Comparison of ENCODE assay signal across 8 mouse cellular contexts in genomic region chr6:85188256-85189110, GRCm38 (mm10). TPM values are rescaled to one million over a fixed set of nuclear protein-coding genes. Genes with fewer than 3 reads are reported as not detected.
DNase-seq lines count a peak whose midpoint lies in the region; ATAC-seq lines count a peak whose summit lies in the region.

No protein-coding gene starts in this region.

- peaks cover 31% of the 10 kb centered on the region for H3K4me1 ChIP-seq in hindbrain, embryonic 16.5 days (ENCODE audit: control insufficient read depth, insufficient read depth, low read depth, low read length)
- H3K4me1 ChIP-seq in liver, embryonic 12.5 days: no peaks in the 10 kb centered on the region; the same call in 1 of the 2 replicates

- peaks cover 52% of the 10 kb centered on the region for H3K27me3 ChIP-seq in hindbrain, embryonic 16.5 days (replicated peaks; ENCODE audit: control insufficient read depth, insufficient read depth, low read length)
- H3K27me3 ChIP-seq in liver, embryonic 12.5 days (replicated peaks): peaks cover 96% of the 10 kb centered on the region

- DNase-seq in right cerebral cortex, postnatal 4 days: peak; percentile 46
- no peak for DNase-seq in right cerebral cortex, postnatal 14 days
- no peak for DNase-seq in spleen, adult 18-20 months
- no peak for DNase-seq in frontal cortex, adult 2 months (ENCODE audit: extremely low spot score in 1 of 2, low spot score in 1 of 2)
- no peak for DNase-seq in gastrocnemius, postnatal 10 days

- peak overlapping the region; percentile 44; the same call in 1 of the 2 replicates for H3K9ac ChIP-seq in hindbrain, embryonic 16.5 days (ENCODE audit: low read depth, low read length)
- no peak overlapping the region for H3K9ac ChIP-seq in liver, embryonic 12.5 days

- H3K4me2 ChIP-seq in hindbrain, embryonic 16.5 days (ENCODE audit: low read length): peak overlapping the region; percentile 67
- peak overlapping the region; percentile 57 for H3K4me2 ChIP-seq in liver, embryonic 12.5 days

- H3K9me3 ChIP-seq in hindbrain, embryonic 16.5 days (ENCODE audit: control insufficient read depth, low read length): no peaks in the 10 kb centered on the region
- no peaks in the 10 kb centered on the region for H3K9me3 ChIP-seq in liver, embryonic 12.5 days (replicated peaks)

- no peaks in the 10 kb centered on the region for H3K36me3 ChIP-seq in hindbrain, embryonic 16.5 days (ENCODE audit: control insufficient read depth, insufficient read depth, low read length)
- no peaks in the 10 kb centered on the region for H3K36me3 ChIP-seq in liver, embryonic 12.5 days

- ATAC-seq in hindbrain, embryonic 16.5 days: no peak
- no peak for ATAC-seq in liver, embryonic 12.5 days
- ATAC-seq in inflammation-experienced regulatory T-cells, adult 6 months: no peak

- H3K27ac ChIP-seq in hindbrain, embryonic 16.5 days (ENCODE audit: low read depth, low read length): no peak overlapping the region
- no peak overlapping the region for H3K27ac ChIP-seq in liver, embryonic 12.5 days

- 1% methylated on average over 39 of the region's 39 CpGs for WGBS in hindbrain, embryonic 16.5 days
- 3% methylated on average over 39 of the region's 39 CpGs for WGBS in liver, embryonic 12.5 days (ENCODE audit: insufficient replicate concordance)

- peak overlapping the region; percentile 42 for H3K4me3 ChIP-seq in hindbrain, embryonic 16.5 days (ENCODE audit: low read length)
- peak overlapping the region; percentile 33 for H3K4me3 ChIP-seq in liver, embryonic 12.5 days

RNA-seq across cellular contexts. Expression of gene Emx1, which starts 1.2 kb away (rescaled TPM):
- 1.1 TPM in 1 of 2 replicates, not detected in the other for polyA plus RNA-seq in hindbrain, embryonic 16.5 days (2015; fragmentation: Nextera tagmentation; extraction: Ambion mirVana)
- not detected in 2 replicates for polyA plus RNA-seq in liver, embryonic 12.5 days (2016; fragmentation: Nextera tagmentation; extraction: Ambion mirVana)
- polyA plus RNA-seq in frontal cortex, adult 2 months (2012; rRNA removed): 25.4 and 26.9 TPM in 2 replicates
- not detected for total RNA-seq in gastrocnemius, postnatal 10 days (2021)
- not detected for polyA plus RNA-seq in inflammation-experienced regulatory T-cells, adult 6 months (2017; shearing (Covaris generic))

RNA-seq across cellular contexts. Expression of gene Spr, which starts 50.9 kb away (rescaled TPM):
- 36.5 and 37.1 TPM in 2 replicates for polyA plus RNA-seq in hindbrain, embryonic 16.5 days (2015; fragmentation: Nextera tagmentation; extraction: Ambion mirVana)
- polyA plus RNA-seq in liver, embryonic 12.5 days (2016; fragmentation: Nextera tagmentation; extraction: Ambion mirVana): 31.9 and 32.3 TPM in 2 replicates
- 14.5 and 17.8 TPM in 2 replicates for polyA plus RNA-seq in frontal cortex, adult 2 months (2012; rRNA removed)
- total RNA-seq in gastrocnemius, postnatal 10 days (2021): 10 to 100 TPM; 20.0 to 22.2 TPM
- polyA plus RNA-seq in inflammation-experienced regulatory T-cells, adult 6 months (2017; shearing (Covaris generic)): 10 to 100 TPM; 16.2 to 29.9 (median 29.4) TPM

Comparison
In these comparisons a context has a peak if more than half of its experiments do, and no peak if none do; other contexts are left out.
1. RNA of gene Emx1, which starts 1.2 kb away (polyA plus RNA-seq): 25.4 to 26.9 TPM in frontal cortex, adult 2 months; not detected in liver, embryonic 12.5 days, 1.1 TPM in hindbrain, embryonic 16.5 days and not detected in inflammation-experienced regulatory T-cells, adult 6 months; every median in the first group is over 10 times any median in the second.